Mouse (Mus musculus): ENCODE results near the gene Dchs1.
"Not testable (repeated sequence)": the region's sequence is repeated elsewhere in the genome, so short reads cannot be mapped to it uniquely, and the experiment has no call there.

Dchs1 gene

DNA sequence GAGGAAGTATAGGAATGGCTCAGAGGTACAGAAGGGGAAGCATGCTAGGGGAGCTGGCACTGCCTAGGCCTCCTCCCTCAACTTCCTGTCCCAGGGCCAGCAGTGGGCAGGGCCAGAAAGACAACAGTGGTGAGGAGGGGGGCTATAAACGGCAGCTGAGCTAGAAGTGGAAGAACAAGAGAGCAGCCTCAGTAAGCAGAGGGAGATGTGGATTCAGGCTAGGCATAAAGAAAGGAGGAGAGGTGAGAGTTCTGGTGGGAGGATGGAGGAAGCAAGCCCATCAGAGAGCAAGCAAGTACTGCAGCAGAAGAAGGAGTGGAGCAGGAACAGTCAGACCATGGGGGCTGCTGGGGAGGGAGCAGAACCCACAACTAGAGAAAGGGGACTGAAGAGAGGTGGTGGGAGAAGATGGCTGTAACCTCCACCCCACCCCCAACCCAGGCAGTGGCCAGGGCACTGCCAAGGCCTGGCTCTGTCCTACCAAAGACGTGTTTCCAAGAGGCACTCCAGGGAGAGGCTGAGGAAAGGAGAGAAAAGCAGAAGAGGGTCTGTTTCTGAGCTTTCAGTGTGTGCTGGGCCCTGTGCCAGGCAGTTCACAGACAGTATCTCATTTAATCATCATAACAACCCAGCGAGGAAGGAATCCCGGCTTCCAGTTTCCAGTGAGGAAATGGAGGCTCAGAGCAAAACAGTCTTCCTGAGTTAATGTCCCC lies 8.7 kb downstream of the Dchs1 start:
- no peak for DNase-seq

GRCm38 (mm10) chr7:105777797-105778552 lies 9.5 kb downstream of the Dchs1 start:
- no peak for DNase-seq

- no peak for DNase-seq
Observed at GRCm38 (mm10) chr7:105777316-105777715, 10.1 kb downstream of the Dchs1 start.

- no peak for DNase-seq
Observed at GRCm38 (mm10) chr7:105776026-105776425, 11.4 kb downstream of the Dchs1 start.

DNA sequence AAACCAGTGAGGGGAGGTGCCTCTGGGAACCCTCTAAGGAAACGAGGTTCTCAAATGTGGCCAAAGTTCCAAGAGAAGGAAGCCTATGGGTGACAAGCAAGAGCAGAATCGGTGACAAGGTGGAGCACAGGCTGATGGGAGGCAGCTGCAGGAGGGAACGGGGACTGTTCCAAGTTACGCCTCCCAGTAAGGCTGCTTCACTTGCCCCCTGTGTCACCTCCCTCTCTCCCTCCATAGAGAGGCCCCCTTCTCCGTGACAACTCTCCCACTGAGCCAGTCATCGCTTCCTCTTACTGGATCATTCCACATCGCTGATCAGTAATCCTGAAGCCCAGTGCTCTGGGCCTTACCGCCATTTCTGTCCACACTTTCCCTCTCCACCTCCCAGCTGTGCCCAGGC lies 12.8 kb downstream of the Dchs1 start:
- DNase-seq = no peak

- DNase-seq = no peak
Observed at GRCm38 (mm10) chr7:105773041-105773440, 14.4 kb downstream of the Dchs1 start.

DNA sequence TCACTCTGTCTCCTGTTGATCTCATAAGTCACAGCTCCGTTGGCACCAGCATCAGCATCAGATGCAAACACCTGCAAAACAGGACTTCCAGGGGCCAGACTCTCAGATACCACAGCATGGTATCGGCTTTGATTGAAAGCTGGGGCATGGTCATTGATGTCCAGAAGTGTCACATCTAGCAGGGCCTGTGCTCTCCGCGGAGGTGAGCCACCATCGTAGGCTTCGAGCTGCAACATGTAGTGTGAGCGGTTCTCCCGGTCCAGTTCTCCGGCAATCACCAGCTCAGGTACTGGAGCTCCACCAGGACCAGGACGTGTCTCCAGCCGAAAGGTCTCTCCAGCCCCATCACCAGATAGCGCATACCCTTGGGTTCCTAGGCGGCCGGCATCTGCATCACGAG lies 15.1 kb downstream of the Dchs1 start:
- DNase-seq = no peak

- DNase-seq = no peak
Observed at GRCm38 (mm10) chr7:105769959-105770358, 17.5 kb downstream of the Dchs1 start.

DNA sequence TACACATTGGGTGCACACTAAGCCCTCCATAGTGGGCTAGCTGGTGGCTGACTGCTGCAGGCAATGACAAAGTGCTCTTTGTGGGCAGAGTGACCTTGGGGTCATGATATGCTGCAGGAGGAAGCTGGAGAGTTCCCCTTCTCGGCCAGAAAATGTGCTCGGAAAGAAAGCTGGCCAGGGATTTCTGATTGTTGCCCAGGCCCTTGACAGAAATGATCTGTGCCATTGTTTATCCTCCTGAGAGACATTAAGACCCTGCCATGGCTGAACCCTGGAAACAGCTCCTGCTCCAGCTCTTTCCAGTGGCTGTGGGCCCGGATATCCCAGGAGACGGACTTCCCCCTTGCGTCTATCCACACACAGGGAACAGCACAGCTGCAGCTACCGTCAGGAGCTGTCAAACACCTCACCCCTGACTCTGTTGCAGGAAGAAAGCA lies 19.7 kb downstream of the Dchs1 start:
- no peak for DNase-seq

DNA sequence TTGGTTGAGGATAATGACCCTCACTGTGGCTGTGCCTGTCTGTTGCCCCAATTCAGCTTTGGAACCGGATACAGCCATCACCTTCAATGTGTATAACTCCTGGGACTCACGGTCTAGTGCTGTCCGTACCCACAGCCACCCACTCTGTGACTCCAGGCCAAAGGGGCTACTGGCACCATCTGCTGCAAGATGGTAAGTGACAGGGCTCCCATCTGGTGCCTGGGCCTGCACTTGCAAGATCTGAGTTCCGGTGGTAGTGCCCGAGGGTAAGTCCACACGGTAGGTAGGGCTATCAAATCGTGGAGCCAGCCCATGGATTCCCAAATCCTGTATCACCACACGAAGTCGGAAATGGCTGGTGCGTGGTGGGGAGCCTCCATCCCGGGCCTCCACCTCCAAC lies 23.1 kb downstream of the Dchs1 start:
- no peak for DNase-seq

DNA sequence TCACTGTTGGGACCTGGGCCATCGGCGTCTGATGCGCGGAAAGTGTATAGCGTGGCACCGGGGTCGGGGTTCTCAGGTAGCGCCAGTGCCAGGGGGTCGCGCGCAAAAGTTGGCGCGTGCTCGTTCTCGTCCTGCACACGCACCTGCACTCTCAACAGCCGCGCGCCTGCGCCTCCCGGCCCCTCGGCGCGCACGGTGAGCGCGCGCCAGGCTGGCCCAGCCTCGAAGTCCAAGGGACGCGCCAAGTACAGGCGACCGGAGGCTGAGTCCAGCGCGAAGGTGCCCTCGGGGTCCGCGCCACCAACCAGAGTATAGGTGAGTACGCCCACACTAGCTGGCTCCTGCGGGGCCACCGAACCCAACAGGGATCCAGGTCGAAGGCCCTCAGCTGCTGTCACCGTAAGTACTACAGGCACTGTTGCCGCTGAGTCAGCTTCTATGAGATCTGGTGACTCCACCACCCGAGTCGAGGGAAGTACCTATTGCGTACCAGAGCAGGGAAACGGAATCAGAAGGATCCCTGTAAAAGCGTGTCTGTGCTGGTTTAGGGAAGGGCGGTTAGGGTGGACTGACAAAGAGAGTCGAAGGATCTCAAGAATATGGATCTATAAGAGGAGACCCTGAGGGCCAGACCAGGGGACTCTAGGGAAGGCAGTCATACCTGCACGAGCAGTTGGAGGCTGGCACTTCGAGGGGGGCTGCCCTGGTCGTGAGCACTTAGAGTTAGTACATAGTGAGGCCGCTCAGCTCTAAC lies 24.8 kb downstream of the Dchs1 start:
- DNase-seq = no peak

DNA sequence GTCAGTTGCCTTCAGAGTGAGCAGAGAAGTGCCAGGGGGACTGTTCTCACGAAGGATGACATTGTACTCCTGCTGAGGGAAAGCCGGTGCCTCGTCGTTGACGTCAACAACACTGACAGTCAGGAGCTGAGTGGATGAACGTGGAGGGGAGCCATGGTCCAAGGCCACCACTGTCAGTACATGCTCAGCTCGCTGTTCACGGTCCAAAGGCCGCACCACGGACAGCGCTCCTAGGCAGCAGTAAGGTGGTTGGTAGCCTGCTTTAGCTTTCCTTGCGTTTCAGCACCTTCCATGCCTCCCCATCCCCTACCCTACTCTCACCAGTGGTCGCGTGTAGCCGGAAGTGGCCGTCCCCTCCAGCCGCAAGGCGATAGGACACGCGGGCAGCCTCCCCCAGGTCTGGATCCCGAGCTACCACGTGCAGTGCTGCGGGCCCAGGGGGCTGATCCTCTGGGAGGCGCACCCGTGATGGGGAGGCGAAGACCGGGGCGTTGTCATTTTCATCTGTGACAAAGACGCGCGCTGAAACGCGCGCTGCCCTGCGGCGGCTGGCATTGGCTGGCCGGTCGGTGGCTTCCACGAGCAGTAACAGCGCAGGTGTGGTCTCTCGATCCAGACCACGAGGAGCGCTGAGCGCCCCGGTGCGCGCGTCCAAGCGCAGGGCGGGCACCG lies 25.5 kb downstream of the Dchs1 start:
- DNase-seq = no peak

- DNase-seq = no peak
Observed at GRCm38 (mm10) chr7:105753281-105753680, 34.2 kb downstream of the Dchs1 start.

DNA sequence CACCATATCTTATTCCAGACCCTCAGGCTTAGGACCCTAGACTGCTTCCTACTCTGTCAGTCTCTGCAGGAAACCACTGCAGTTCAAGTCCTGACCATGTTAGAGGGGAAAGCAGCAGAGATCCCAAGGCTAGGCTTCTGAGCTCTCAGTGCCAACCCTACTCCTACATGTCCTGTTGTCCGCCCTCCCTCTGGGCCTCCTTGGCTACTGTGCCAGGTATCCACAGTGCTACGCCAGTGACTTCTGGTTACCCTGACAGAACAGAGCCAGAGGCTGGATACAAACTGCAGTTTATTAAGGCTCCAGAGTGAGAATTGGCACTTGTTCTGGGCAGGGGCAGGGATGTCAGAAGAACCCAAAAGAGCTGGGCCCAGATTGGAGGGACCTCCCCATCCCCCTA lies 34.7 kb downstream of the Dchs1 start:
- DNase-seq = peak; percentile 74

DNA sequence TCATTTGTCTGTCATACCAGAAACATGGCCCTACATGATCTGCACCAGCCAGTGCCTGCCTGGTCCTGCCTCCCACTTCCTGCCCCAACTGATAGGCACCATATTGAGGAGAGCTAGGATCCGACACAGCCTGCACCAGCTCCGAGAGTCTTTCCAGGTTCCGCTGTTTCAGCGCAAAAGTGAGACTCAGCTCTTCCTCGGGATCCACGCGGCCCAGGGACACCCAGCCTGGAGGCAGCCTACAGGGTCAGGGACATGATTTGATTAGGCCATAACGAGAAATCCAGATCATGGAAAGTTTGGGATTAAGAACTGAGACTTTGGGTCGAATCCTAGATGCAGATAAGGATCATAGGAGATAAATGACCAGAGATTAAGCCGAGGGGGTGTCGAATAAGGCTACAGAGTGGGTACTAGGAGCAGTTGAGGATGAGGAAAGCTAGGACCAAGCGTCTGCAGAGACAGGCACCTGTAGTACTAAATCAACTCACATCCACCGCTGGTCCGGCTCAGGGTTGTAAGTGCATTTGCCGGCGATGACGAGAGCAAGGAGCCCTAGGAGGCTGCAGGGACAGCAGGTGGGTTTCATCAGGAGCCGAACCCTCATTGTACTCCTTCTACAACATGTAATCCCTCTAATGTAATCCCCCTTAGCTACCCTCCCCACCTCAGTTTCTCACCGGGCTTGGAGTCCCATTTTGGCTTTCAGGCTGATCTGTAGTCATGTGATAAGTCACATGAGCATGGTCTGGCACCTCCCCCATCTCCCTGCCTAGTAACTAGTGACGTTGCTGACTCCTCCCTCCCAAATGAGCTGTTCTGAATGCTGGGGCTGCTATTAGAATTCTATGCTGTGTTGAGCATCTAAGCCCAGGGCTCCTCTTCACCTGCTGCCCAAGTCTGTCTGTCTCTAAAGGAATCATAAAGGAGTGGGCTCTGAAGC lies 35.7 kb downstream of the Dchs1 start, which contains the start of gene Tpp1:
Tpp1 (minus strand) TSS at position 745 of the 943 bp plus-strand sequence.
- DNase-seq = peak; percentile 99

GRCm38 (mm10) chr7:105747776-105748175 lies 39.7 kb downstream of the Dchs1 start:
- no peak for DNase-seq

- DNase-seq = peak; percentile 85
Observed at GRCm38 (mm10) chr7:105743926-105744590, 43.4 kb downstream of the Dchs1 start, which contains the start of gene Taf10. Gene Taf10, minus strand, starts transcription at chr7:105744361.

DNA sequence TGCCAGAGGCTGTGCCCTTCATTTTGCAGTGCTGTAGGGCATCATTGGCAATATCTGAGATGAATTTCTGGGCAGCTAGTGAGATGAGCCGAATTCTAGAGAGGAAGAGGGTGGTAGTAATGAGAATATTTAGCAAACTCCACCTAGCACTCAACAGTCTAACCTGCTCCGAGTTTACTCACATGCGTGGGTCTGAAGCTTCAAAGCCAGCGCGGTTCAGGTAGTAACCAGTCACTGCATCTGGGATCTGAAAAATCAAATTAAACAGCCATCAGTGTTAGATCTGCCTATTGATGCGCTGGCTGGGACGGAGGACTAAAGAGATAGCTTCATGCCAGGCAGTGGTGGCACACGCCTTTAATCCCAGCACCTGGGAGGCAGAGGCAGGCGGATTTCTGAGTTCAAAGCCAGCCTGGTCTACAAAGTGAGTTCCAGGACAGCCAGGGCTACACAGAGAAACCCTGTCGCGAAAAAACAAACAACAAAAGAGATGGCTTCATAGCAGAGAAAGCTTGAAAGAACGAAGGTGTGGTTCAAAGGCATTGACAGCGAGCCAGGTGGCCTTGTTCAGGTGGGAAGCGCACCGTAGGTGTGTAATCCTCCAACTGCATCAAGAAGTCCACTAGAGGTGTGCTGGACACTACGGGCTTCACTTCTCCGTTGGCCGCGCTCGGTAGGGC lies 44.1 kb downstream of the Dchs1 start:
- not testable (repeated sequence) for DNase-seq

DNA sequence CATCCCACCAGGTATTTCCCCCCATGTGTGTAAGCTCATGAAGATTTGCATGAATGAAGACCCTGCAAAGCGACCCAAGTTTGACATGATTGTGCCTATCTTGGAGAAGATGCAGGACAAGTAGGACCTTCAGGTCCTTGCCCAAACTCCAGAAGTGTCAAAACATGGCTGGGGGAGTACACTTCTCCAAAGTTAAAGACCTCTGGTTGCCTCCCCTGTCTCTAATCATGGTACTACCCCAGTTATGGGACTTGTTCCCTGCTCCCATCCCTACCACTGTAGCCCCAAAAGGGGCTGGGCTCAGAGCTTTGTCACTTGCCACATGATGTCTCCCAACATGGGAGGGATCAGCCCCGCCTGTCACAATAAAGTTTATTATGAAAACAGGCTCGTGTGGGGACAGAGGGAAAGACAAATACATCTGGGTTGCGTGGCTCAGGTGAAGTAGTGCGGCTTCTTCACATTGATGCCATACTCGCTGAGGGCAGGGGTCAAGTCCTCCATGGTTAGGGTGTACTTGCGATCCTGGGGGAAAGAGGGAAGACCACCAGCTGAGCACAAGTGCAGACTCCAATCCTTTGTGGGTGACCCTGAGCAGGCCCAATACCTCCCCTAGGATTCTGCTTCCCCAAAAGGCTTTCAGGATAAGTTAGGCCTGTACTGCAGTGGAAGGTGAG lies 44.8 kb downstream of the Dchs1 start:
- DNase-seq = not testable (repeated sequence)

- DNase-seq = no peak
Observed at GRCm38 (mm10) chr7:105741978-105742377, 45.5 kb downstream of the Dchs1 start.

All from cerebellum, adult 9-10 months (tissue).